Mouse (Mus musculus) limb, embryonic 15.5 days (tissue): ENCODE measurements around the gene Slc11a1. TPM values are rescaled to one million over a fixed set of nuclear protein-coding genes. Genes with fewer than 3 reads are reported as not detected.
"Not testable (repeated sequence)": the region's sequence is repeated elsewhere in the genome, so short reads cannot be mapped to it uniquely, and the experiment has no call there.

Source experiments
- ATAC-seq: fragments of 200-750 bp; cut with Nextera tagmentation; 2 replicates; pipeline ENCODE4 v1.8.0; 2017; ENCODE audit warnings: low read depth, moderate TSS enrichment; ENCODE audit not compliant: insufficient number of reproducible peaks, low FRiP score, low TSS enrichment
- H3K27ac ChIP-seq: fragments of 300-500 bp; sonication (generic); 2 replicates; pipeline ENCODE4 v1.5.1; 2015; ENCODE audit warnings: moderate library complexity, mild to moderate bottlenecking, inconsistent platforms
- H3K27me3 ChIP-seq: fragments of 300-500 bp; sonication (generic); 2 replicates; pipeline ENCODE4 v1.6.1; 2015; ENCODE audit warnings: inconsistent platforms
- H3K36me3 ChIP-seq: fragments of 300-500 bp; sonication (generic); 2 replicates; pipeline ENCODE4 v1.6.1; 2015; ENCODE audit warnings: inconsistent platforms
- H3K4me1 ChIP-seq: fragments of 300-500 bp; sonication (generic); 2 replicates; pipeline ENCODE4 v1.6.1; 2015; ENCODE audit warnings: inconsistent platforms
- H3K4me2 ChIP-seq: fragments of 300-500 bp; sonication (generic); 2 replicates; pipeline ENCODE4 v1.6.1; 2015; ENCODE audit warnings: mild to moderate bottlenecking, inconsistent platforms
- H3K4me3 ChIP-seq: fragments of 300-500 bp; sonication (generic); 2 replicates; pipeline ENCODE4 v1.5.1; 2015; ENCODE audit warnings: mild to moderate bottlenecking, inconsistent platforms
- H3K9ac ChIP-seq: fragments of 300-500 bp; sonication (generic); 2 replicates; pipeline ENCODE4 v1.6.1; 2015; ENCODE audit warnings: inconsistent platforms
- H3K9me3 ChIP-seq: fragments of 300-500 bp; sonication (generic); 2 replicates; pipeline ENCODE4 v1.6.1; 2016; ENCODE audit warnings: inconsistent platforms
- WGBS: fragments of 180-500 bp; shearing (Covaris S2); methylation state at CpG from one replicate; pipeline ENCODE4 v1.1.7; 2015; 5-methylcytosine and 5-hydroxymethylcytosine counted together
- polyA plus RNA-seq: library from polyadenylated mRNA; unstranded; fragments of >200 nt; fragmentation: Nextera tagmentation; extraction: Ambion mirVana; gene quantifications from 2 replicates; pipeline ENCODE4 v1.2.1, GENCODE M21; 2015

The Slc11a1 gene
- 3.4 and 4.4 TPM in 2 replicates for polyA plus RNA-seq

GRCm38 (mm10) chr1:74374980-74375379, at the start of gene Slc11a1:
Gene Slc11a1 (plus strand): TSS chr1:74375195.
- H3K27ac ChIP-seq: no peak within 1 kb of the TSS
- no peaks in the 10 kb centered on the region for H3K27me3 ChIP-seq
- ATAC-seq: no peak
- H3K9me3 ChIP-seq: no peaks in the 10 kb centered on the region
- no peak within 1 kb of the TSS for H3K9ac ChIP-seq
- WGBS: 62% methylated on average over 8 of the region's 8 CpGs
- no peaks in the 10 kb centered on the region for H3K36me3 ChIP-seq
- peaks cover 12% of the 10 kb centered on the region; the same call in 1 of the 2 replicates for H3K4me1 ChIP-seq
- H3K4me3 ChIP-seq: no peak within 1 kb of the TSS
- H3K4me2 ChIP-seq: no peak within 1 kb of the TSS

- ATAC-seq, H3K27ac ChIP-seq, H3K4me2 ChIP-seq, H3K4me3 ChIP-seq, H3K9ac ChIP-seq, H3K9me3 ChIP-seq, H3K27me3 ChIP-seq, H3K36me3 ChIP-seq: not testable (repeated sequence)
- 74% methylated on average over 2 of the region's 2 CpGs for WGBS
- H3K4me1 ChIP-seq: peaks cover 12% of the 10 kb centered on the region
These were observed 48.1 kb upstream of the Slc11a1 start for GRCm38 (mm10) chr1:74326916-74327315.

GRCm38 (mm10) chr1:74329899-74330431, 45.0 kb upstream of the Slc11a1 start:
- Histone ChIP-seq H3K4me3 (no peak overlapping the region), H3K9ac (no peak overlapping the region), H3K9me3 (no peaks in the 10 kb centered on the region), H3K27me3 (no peaks in the 10 kb centered on the region), H3K27ac (no peak overlapping the region), H3K36me3 (no peaks in the 10 kb centered on the region), H3K4me1 (peaks cover 34% of the 10 kb centered on the region), H3K4me2 (no peak overlapping the region)
- 71% methylated on average over 7 of the region's 7 CpGs for WGBS
- no peak for ATAC-seq

- Histone ChIP-seq H3K36me3 (no peaks in the 10 kb centered on the region), H3K27ac (peak overlapping the region; percentile 85), H3K9me3 (no peaks in the 10 kb centered on the region), H3K4me2 (no peak overlapping the region), H3K27me3 (no peaks in the 10 kb centered on the region), H3K9ac (no peak overlapping the region), H3K4me3 (no peak overlapping the region), H3K4me1 (peaks cover 37% of the 10 kb centered on the region)
- WGBS: 70% methylated on average over 4 of the region's 4 CpGs
- ATAC-seq: no peak
These were observed 43.8 kb upstream of the Slc11a1 start for GRCm38 (mm10) chr1:74331046-74331681.

DNA sequence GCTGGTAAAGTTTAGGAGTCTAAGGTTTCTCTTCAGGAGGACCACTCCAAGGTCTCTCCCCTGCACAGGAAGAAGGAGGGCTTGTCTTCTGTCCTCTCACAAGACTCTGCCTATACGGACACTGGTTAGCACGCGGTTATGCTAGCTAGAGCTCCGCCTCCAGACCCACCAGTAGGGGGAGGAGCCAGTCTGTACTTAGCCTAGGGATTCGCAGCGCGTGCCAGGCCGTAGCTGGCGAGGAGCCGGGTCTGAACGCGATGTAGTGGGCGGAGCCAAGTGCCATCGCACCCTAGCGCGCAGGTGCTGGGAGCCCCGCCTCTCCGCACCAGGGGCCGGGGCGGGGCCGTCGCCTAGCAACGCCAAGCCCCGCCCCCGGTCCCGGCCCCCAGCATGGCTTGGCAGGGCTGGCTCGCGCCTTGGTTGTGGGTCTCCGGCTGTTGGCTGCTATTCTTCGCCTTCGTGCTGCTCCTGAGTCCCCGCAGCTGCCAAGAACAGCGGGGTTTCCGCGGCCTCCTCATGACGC, 42.7 kb upstream of the Slc11a1 start:
- Histone ChIP-seq H3K4me3 (peak overlapping the region; percentile 54), H3K4me2 (peak overlapping the region; percentile 83), H3K27ac (peak overlapping the region; percentile 85), H3K9me3 (no peaks in the 10 kb centered on the region), H3K9ac (peak overlapping the region; percentile 32), H3K36me3 (no peaks in the 10 kb centered on the region), H3K4me1 (peaks cover 37% of the 10 kb centered on the region), H3K27me3 (no peaks in the 10 kb centered on the region)
- peak; percentile 93 for ATAC-seq
- WGBS: under 1% methylated on average over 36 of the region's 36 CpGs

DNA sequence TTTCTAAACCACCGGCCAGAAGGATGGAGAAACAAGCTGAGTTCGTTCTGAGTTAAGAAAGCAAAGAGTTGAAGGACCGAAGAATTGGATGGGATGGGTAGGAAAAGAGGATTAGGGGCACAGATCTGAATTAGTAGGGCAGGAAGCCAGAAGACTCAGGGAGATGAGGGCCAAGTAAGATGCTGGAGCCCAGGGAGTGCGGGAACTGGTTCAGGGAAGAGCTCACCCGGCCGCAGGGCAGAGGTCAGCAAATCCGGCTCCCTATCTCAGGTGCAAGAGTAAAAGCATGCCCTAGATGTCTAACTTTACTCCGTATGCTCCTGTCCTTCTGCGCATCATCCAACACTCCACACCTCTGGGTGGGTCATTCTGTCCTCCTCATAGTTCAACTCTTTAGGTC, 42.1 kb upstream of the Slc11a1 start:
- Histone ChIP-seq H3K4me3 (peak overlapping the region; percentile 54), H3K4me1 (peaks cover 41% of the 10 kb centered on the region), H3K27me3 (no peaks in the 10 kb centered on the region), H3K9me3 (no peaks in the 10 kb centered on the region), H3K27ac (peak overlapping the region; percentile 85), H3K4me2 (peak overlapping the region; percentile 83), H3K9ac (peak overlapping the region; percentile 32), H3K36me3 (no peaks in the 10 kb centered on the region)
- WGBS: 4% methylated on average over 9 of the region's 9 CpGs
- no peak for ATAC-seq

GRCm38 (mm10) chr1:74334607-74335006, 40.4 kb upstream of the Slc11a1 start:
- Histone ChIP-seq H3K27me3 (no peaks in the 10 kb centered on the region), H3K9ac (no peak overlapping the region), H3K27ac (no peak overlapping the region; the same call in 1 of the 2 replicates), H3K36me3 (no peaks in the 10 kb centered on the region), H3K4me3 (no peak overlapping the region), H3K9me3 (no peaks in the 10 kb centered on the region), H3K4me1 (peaks cover 46% of the 10 kb centered on the region), H3K4me2 (no peak overlapping the region)
- WGBS: 68% methylated on average over 3 of the region's 3 CpGs
- no peak for ATAC-seq

- Histone ChIP-seq H3K27ac (no peak overlapping the region), H3K4me2 (no peak overlapping the region), H3K9ac (no peak overlapping the region), H3K4me1 (peaks cover 46% of the 10 kb centered on the region), H3K9me3 (no peaks in the 10 kb centered on the region), H3K36me3 (no peaks in the 10 kb centered on the region), H3K4me3 (no peak overlapping the region), H3K27me3 (no peaks in the 10 kb centered on the region)
- WGBS: 42% methylated on average over 4 of the region's 4 CpGs
- no peak for ATAC-seq
These were observed 40.0 kb upstream of the Slc11a1 start for GRCm38 (mm10) chr1:74335033-74335432.

- H3K9ac ChIP-seq: no peak overlapping the region
These were observed 39.4 kb upstream of the Slc11a1 start for GRCm38 (mm10) chr1:74335436-74336170.

GRCm38 (mm10) chr1:74337241-74337771, 37.7 kb upstream of the Slc11a1 start:
- ATAC-seq: no peak
- no peak overlapping the region for H3K27ac ChIP-seq
- no peaks in the 10 kb centered on the region for H3K36me3 ChIP-seq
- H3K4me2 ChIP-seq: no peak overlapping the region
- H3K27me3 ChIP-seq: no peaks in the 10 kb centered on the region
- H3K4me3 ChIP-seq: no peak overlapping the region
- no peak overlapping the region for H3K9ac ChIP-seq
- WGBS: 85% methylated on average over 3 of the region's 3 CpGs
- no peaks in the 10 kb centered on the region for H3K9me3 ChIP-seq
- H3K4me1 ChIP-seq: peaks cover 31% of the 10 kb centered on the region

More at GRCm38 (mm10) chr1:74335436-74336170, 39.4 kb upstream of the Slc11a1 start:
- H3K4me3 ChIP-seq: no peak overlapping the region
- ATAC-seq: no peak
- 82% methylated on average over 6 of the region's 6 CpGs for WGBS
- no peaks in the 10 kb centered on the region for H3K9me3 ChIP-seq
- H3K27me3 ChIP-seq: no peaks in the 10 kb centered on the region
- peaks cover 46% of the 10 kb centered on the region for H3K4me1 ChIP-seq
- H3K4me2 ChIP-seq: no peak overlapping the region
- no peak overlapping the region for H3K27ac ChIP-seq
- no peaks in the 10 kb centered on the region for H3K36me3 ChIP-seq

GRCm38 (mm10) chr1:74338013-74338412, 37.0 kb upstream of the Slc11a1 start:
- 89% methylated on average over 5 of the region's 5 CpGs for whole genome bisulfite sequencing
- Histone ChIP-seq H3K4me1 (peaks cover 28% of the 10 kb centered on the region), H3K4me2 (no peak overlapping the region), H3K9me3 (no peaks in the 10 kb centered on the region), H3K27me3 (no peaks in the 10 kb centered on the region), H3K27ac (no peak overlapping the region), H3K4me3 (no peak overlapping the region), H3K9ac (no peak overlapping the region), H3K36me3 (no peaks in the 10 kb centered on the region)
- ATAC-seq: no peak

- H3K27ac ChIP-seq: no peak overlapping the region
- no peaks in the 10 kb centered on the region for H3K9me3 ChIP-seq
- WGBS: 57% methylated on average over 3 of the region's 4 CpGs
- no peaks in the 10 kb centered on the region for H3K36me3 ChIP-seq
- peaks cover 23% of the 10 kb centered on the region; the same call in 1 of the 2 replicates for H3K4me1 ChIP-seq
- no peak for ATAC-seq
- H3K4me2 ChIP-seq: no peak overlapping the region
- H3K27me3 ChIP-seq: no peaks in the 10 kb centered on the region
- H3K9ac ChIP-seq: no peak overlapping the region
- H3K4me3 ChIP-seq: no peak overlapping the region
These were observed 36.4 kb upstream of the Slc11a1 start for GRCm38 (mm10) chr1:74338626-74339025.
